Mouse (Mus musculus) midbrain, embryonic 12.5 days (tissue): ENCODE results near the gene Cdr1. TPM values are rescaled to one million over a fixed set of nuclear protein-coding genes. Genes with fewer than 3 reads are reported as not detected.
A peak's percentile ranks its signal among the peaks of the same experiment; 100 is the strongest.

Experiments
- ATAC-seq: fragments of 200-750 bp; cut with Nextera tagmentation; 2 replicates; pipeline ENCODE4 v1.8.0; 2017; ENCODE audit warnings: low read depth, moderate TSS enrichment, moderate library complexity; ENCODE audit not compliant: low FRiP score
- H3K27ac ChIP-seq: fragments of 300-500 bp; sonication (generic); replicated peaks from 2 replicates; pipeline ENCODE4 v1.5.1; 2016; ENCODE audit warnings: mild to moderate bottlenecking
- H3K27me3 ChIP-seq: fragments of 300-500 bp; sonication (generic); 2 replicates; pipeline ENCODE4 v1.6.1; 2016; ENCODE audit warnings: mild to moderate bottlenecking
- H3K36me3 ChIP-seq: fragments of 300-500 bp; sonication (generic); 2 replicates; pipeline ENCODE4 v1.6.1; 2016
- H3K4me1 ChIP-seq: fragments of 300-500 bp; sonication (generic); 2 replicates; pipeline ENCODE4 v1.6.1; 2016
- H3K4me2 ChIP-seq: fragments of 300-500 bp; sonication (generic); replicated peaks from 2 replicates; pipeline ENCODE4 v1.6.1; 2016; ENCODE audit warnings: mild to moderate bottlenecking, moderate library complexity
- H3K4me3 ChIP-seq: fragments of 300-500 bp; sonication (generic); 2 replicates; pipeline ENCODE4 v1.5.1; 2016; ENCODE audit warnings: mild to moderate bottlenecking
- H3K9ac ChIP-seq: fragments of 300-500 bp; sonication (generic); replicated peaks from 2 replicates; pipeline ENCODE4 v1.6.1; 2016; ENCODE audit warnings: mild to moderate bottlenecking, moderate library complexity
- H3K9me3 ChIP-seq: fragments of 300-500 bp; sonication (generic); 2 replicates; pipeline ENCODE4 v1.6.1; 2016; ENCODE audit warnings: mild to moderate bottlenecking
- WGBS: fragments of 180-500 bp; shearing (Covaris S2); methylation state at CpG from one replicate; pipeline ENCODE4 v1.1.7; 2016; 5-methylcytosine and 5-hydroxymethylcytosine counted together
- microRNA-seq: library from miRNA; unstranded; fragments of <30 nt; microRNA quantifications from one replicate; pipeline ENCODE4, GENCODE M21; 2017
- polyA plus RNA-seq: library from polyadenylated mRNA; unstranded; fragments of >200 nt; fragmentation: Nextera tagmentation; extraction: Ambion mirVana; gene quantifications from 2 replicates; pipeline ENCODE4 v1.2.1, GENCODE M21; 2016

Gene Cdr1
- 0.13 and 1.7 TPM in 2 replicates for polyA plus RNA-seq

DNA sequence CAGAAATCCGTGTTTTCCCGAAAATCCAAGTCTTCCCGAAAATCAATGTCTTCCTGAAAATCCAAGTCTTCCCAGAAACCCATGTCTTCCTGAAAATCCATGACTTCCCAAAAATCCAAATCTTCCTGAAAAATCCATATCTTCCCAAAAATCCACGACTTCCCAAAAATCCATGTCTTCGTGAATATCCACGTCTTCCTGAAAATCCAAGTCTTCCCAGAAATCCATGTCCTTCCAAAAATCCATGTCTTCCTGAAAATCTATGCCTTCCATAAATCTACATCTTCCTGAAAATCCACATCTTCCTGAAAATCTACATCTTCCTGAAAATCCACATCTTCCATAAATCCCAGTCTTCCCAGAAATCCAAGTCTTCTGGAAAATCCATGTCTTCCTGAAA lies at the start of gene Cdr1:
TSS of gene Cdr1 (minus strand) at position 101 of the 400 bp plus-strand sequence.
- Histone ChIP-seq H3K4me2 (no peak within 1 kb of the TSS), H3K4me1 (no peaks in the 10 kb centered on the region), H3K27me3 (no peaks in the 10 kb centered on the region), H3K27ac (no peak within 1 kb of the TSS), H3K36me3 (no peaks in the 10 kb centered on the region), H3K9ac (no peak within 1 kb of the TSS), H3K4me3 (no peak within 1 kb of the TSS), H3K9me3 (0 out of 2 replicates have a peak, but pooled peaks cover 6% of the 10 kb centered on the region)
- no peak for ATAC-seq
- WGBS = 93% methylated on average over 6 of the region's 6 CpGs

DNA sequence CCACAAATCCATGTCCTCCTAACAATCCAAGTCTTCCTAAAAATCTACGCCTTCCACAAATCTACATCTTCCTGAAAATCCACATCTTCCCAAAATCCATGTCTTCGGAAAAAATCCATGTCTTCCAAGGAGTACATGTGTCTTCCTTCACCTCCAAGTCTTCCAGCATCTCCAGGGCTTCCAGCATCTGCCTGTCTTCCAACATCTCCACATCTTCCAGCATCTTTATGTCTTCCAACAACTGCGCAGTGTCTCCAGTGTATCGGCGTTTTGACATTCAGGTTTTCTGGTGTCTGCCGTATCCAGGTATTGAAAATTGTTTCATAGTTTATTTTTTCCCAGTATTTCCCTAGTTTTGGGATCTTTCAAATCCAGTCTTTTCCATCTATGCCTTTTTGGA lies 511 bp upstream of the Cdr1 start:
- Histone ChIP-seq H3K4me1 (no peaks in the 10 kb centered on the region), H3K4me2 (no peak overlapping the region), H3K27ac (no peak overlapping the region), H3K9me3 (0 out of 2 replicates have a peak, but pooled peaks cover 6% of the 10 kb centered on the region), H3K27me3 (no peaks in the 10 kb centered on the region), H3K36me3 (no peaks in the 10 kb centered on the region), H3K9ac (no peak overlapping the region), H3K4me3 (no peak overlapping the region)
- WGBS = 95% methylated on average over 6 of the region's 6 CpGs
- no peak for ATAC-seq

DNA sequence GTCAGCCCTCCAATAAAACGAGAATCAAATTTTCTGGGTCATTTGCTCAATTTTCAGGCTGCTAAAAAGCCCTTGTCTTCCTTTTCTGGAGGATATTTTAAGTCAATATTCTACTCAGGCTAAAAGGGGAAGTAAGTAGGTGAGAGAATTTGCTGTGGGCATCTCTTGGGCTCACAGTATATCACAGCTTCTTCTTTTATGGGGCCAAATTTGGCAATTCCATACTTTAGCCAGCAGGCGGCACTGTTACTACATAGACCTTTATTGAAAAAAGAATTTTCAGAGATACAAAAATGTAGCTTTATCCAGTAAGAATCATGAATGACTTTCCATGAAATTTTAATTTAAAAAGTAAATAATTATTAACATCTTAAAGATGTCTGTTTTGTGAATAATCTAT lies 18.8 kb downstream of the Cdr1 start:
- ATAC-seq = no peak
- H3K9ac ChIP-seq = no peak overlapping the region
- no peaks in the 10 kb centered on the region; the same call in 1 of the 2 replicates for H3K9me3 ChIP-seq
- WGBS = 39% methylated on average over 2 of the region's 2 CpGs
- no peaks in the 10 kb centered on the region for H3K27me3 ChIP-seq
- H3K4me3 ChIP-seq = no peak overlapping the region
- H3K4me2 ChIP-seq = no peak overlapping the region
- H3K27ac ChIP-seq = no peak overlapping the region
- H3K36me3 ChIP-seq = no peaks in the 10 kb centered on the region
- no peaks in the 10 kb centered on the region for H3K4me1 ChIP-seq

DNA sequence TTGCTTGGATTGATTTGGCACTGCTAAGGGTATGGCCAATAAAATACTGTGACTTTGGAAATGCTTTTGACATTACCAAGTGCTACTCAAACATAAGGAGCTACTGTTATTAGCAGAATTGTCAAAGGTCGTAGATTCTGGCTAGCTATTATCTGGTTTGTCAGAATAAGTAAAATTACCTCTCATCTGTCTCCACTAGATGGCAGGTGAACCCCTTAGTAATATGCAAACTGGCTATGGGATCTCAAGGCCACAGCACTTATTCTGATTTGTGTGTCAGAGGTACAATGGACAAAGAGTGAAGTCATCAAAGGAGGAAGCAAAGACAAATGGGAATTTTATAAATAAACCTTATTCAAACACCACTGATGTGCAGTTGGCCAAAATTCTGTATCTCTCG lies 24.1 kb downstream of the Cdr1 start:
- no peak overlapping the region for H3K4me2 ChIP-seq
- no peak for ATAC-seq
- H3K27me3 ChIP-seq = no peaks in the 10 kb centered on the region
- no peak overlapping the region for H3K27ac ChIP-seq
- H3K9ac ChIP-seq = no peak overlapping the region
- no peaks in the 10 kb centered on the region; the same call in 1 of the 2 replicates for H3K9me3 ChIP-seq
- 73% methylated on average over 2 of the region's 2 CpGs for WGBS
- H3K36me3 ChIP-seq = no peaks in the 10 kb centered on the region
- no peak overlapping the region for H3K4me3 ChIP-seq
- H3K4me1 ChIP-seq = no peaks in the 10 kb centered on the region

DNA sequence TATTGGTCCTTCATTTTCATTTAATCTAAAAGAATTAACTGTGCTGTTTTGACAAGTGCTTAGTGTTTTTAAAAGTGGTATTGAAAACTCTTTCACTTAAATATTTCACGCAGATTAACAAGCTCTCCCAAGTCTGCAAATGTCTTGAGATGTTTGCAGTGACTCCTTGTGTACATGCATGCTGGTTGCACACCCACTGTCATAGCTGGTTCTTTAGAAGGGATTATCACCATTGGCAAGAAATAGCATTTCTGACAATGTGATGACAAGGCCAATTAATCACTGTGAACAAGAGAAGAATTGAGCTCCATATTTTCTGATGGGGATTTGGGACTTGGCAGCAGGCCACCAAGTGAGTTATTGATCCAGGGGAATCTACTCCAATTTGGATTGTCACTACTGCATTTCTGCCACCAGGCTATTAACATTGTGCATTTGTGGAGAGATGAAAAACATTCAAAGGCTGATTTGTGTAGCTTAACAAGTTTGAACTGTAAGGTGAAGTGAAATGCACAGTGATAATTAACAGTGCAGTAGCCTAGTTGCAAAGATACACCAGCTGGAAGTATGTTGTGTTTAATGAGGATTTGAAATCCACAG lies 30.6 kb downstream of the Cdr1 start:
- Histone ChIP-seq H3K27me3 (no peaks in the 10 kb centered on the region), H3K4me2 (no peak overlapping the region), H3K36me3 (no peaks in the 10 kb centered on the region), H3K4me1 (no peaks in the 10 kb centered on the region), H3K9ac (no peak overlapping the region), H3K9me3 (no peaks in the 10 kb centered on the region), H3K27ac (no peak overlapping the region), H3K4me3 (no peak overlapping the region)
- 62% methylated on average over 1 of the region's 1 CpGs for WGBS
- 0 out of 2 replicates have a peak, but pooled peaks have one; percentile 47 for ATAC-seq

DNA sequence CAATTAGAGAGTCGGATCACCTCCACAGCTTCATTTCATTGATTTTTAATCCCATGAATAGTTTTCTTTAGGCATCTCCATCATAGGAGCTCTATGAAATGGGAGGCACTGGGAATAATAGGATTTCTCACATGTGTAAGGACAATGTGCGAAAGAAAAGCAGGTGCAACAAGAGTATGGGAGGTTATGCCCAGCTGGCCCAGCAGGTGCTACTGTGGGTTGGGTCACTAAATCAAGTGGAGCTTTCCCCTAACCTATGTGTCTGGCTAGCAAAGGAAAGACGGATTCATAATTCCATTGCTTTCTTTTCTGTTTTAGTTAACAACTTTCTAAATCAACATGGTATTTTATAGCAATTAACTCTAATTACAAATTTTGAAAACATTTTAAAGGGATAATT lies 31.1 kb downstream of the Cdr1 start:
- Histone ChIP-seq H3K27ac (no peak overlapping the region), H3K4me1 (no peaks in the 10 kb centered on the region), H3K4me3 (no peak overlapping the region), H3K9ac (no peak overlapping the region), H3K27me3 (no peaks in the 10 kb centered on the region), H3K9me3 (no peaks in the 10 kb centered on the region), H3K4me2 (no peak overlapping the region), H3K36me3 (no peaks in the 10 kb centered on the region)
- 0 out of 2 replicates have a peak, but pooled peaks have one; percentile 30 for ATAC-seq
- WGBS = 41% methylated on average over 3 of the region's 3 CpGs

DNA sequence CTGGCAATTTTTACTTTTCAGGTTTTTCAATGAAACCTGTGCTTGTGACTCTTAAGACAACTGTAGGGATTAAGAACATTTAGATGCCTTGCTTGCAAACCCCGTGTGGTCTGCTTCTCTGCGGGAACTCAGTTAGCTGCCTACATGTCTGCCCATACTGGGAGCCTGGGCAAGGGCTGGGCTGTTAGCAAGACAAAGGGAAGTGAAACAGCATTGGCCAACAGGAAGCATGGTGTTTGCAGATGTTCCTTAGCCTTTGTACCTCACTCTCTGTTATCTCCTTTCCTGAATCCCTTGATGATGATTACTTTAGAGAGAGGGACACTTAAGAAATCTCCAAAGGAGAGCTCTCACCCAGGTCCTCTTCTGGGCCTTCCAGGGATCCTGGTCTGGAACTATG lies 38.8 kb downstream of the Cdr1 start:
- no peak overlapping the region for H3K9ac ChIP-seq
- WGBS = 29% methylated on average over 2 of the region's 2 CpGs
- H3K4me3 ChIP-seq = no peak overlapping the region
- ATAC-seq = no peak
- H3K27me3 ChIP-seq = no peaks in the 10 kb centered on the region
- H3K4me2 ChIP-seq = no peak overlapping the region
- no peaks in the 10 kb centered on the region for H3K36me3 ChIP-seq
- H3K4me1 ChIP-seq = no peaks in the 10 kb centered on the region
- H3K9me3 ChIP-seq = no peaks in the 10 kb centered on the region
- no peak overlapping the region for H3K27ac ChIP-seq

DNA sequence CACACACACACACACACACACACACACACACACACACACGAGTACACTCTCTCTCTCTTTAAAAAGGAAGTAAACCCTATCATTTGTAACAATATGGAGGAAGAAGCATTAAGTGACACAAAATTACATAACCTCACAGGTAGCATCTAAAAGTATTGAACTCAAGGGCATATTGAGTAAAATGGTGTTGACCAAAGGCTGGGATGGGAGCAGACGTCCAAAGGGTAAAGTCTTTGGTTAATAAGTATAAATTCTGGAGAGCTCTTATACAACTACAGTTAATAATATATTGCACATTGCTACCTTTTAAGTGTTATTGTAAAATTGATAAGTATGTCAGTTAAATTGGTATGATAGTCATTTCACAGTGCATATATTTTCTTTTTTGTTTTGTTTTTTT lies 39.9 kb downstream of the Cdr1 start:
- H3K27ac ChIP-seq = no peak overlapping the region
- ATAC-seq = no peak

DNA sequence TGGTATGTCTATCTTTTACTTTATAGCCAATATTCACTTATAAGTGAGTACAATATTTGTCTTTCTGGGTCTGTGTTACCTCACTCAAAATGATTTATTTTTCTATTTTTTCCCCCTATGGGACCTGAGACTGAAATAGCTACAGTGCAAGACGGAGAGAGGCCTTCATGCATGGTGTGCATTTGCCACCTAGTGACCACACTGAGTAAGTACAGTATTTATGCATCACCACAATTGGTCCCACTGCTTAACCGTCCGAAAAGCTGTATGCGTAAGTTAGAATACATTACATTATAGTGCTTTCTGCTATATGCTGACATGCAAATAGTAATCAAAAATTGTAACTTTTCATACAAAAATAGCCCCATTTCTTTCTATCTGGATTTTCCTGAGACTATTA lies 50.8 kb downstream of the Cdr1 start:
- H3K4me2 ChIP-seq = no peak overlapping the region
- no peaks in the 10 kb centered on the region for H3K36me3 ChIP-seq
- no peaks in the 10 kb centered on the region for H3K9me3 ChIP-seq
- no peak for ATAC-seq
- no peak overlapping the region for H3K9ac ChIP-seq
- WGBS = 76% methylated on average over 4 of the region's 4 CpGs
- H3K4me1 ChIP-seq = no peaks in the 10 kb centered on the region
- H3K4me3 ChIP-seq = no peak overlapping the region
- no peak overlapping the region for H3K27ac ChIP-seq
- H3K27me3 ChIP-seq = no peaks in the 10 kb centered on the region

More for the DNA sequence above, 39.9 kb downstream of the Cdr1 start:
- no peaks in the 10 kb centered on the region for H3K36me3 ChIP-seq
- no peaks in the 10 kb centered on the region for H3K4me1 ChIP-seq
- H3K27me3 ChIP-seq = no peaks in the 10 kb centered on the region
- H3K4me3 ChIP-seq = no peak overlapping the region
- no peak overlapping the region for H3K4me2 ChIP-seq
- H3K9ac ChIP-seq = no peak overlapping the region
- WGBS = 88% methylated on average over 2 of the region's 2 CpGs
- H3K9me3 ChIP-seq = no peaks in the 10 kb centered on the region

Small RNA genes lying within 50 kb of the gene (microRNA-seq; reads per million reads assigned to microRNA genes)
- gene Gm24396 = not detected
